Mouse (Mus musculus) small intestine, adult 2 months (tissue): ENCODE measurements around the gene Ugt1a1.

Experiments used
- CTCF ChIP-seq: fragments of 200-500 bp; IDR thresholded peaks from 2 replicates; pipeline ENCODE4 v1.5.1; 2012; ENCODE audit warnings: low read depth, mild to moderate bottlenecking, control low read depth, inconsistent platforms, low read length, moderate library complexity, mixed read lengths; ENCODE audit not compliant: insufficient replicate concordance, insufficient read length; ENCODE audit errors: extremely low read depth
- POLR2A ChIP-seq: fragments of 200-500 bp; IDR thresholded peaks from 2 replicates; pipeline ENCODE4 v1.6.1; 2012; ENCODE audit warnings: low read depth, mild to moderate bottlenecking, control low read depth, inconsistent platforms, low read length, moderate library complexity

DNA sequence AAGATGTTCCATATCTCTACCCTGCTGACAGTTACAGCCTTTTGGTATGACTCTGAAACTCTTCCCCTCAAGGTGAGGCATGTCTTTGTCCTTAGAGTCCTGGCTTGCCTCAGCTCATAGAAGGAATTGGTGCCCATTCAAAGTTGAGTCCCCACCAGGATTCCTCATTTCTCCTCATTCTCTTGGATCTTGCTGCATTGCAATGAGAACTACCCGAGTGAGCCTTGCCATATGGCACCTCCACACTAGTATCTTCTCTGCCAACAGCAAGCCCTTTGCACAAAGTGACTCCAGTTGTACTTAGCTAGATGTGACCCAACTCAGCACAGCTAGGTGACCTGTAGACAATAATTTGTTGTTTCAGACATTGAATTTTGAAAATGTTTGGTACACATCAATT is 11.8 kb downstream of the Ugt1a1 start:
- no peak for TF ChIP-seq CTCF
- TF ChIP-seq POLR2A, result no peak
